Mouse (Mus musculus): ENCODE measurements around the gene Rnf144b. TPM values are rescaled to one million over a fixed set of nuclear protein-coding genes. Genes with fewer than 3 reads are reported as not detected.

Rnf144b gene
- polyA plus RNA-seq, 1 experiment: 20.9 TPM

GRCm38 (mm10) chr13:47124449-47124848, 2.0 kb downstream of the Rnf144b start:
- H3K27me3 ChIP-seq (ENCODE audit: control insufficient read depth, insufficient read depth, low read length): no peaks in the 10 kb centered on the region
- no peaks in the 10 kb centered on the region for H3K36me3 ChIP-seq (ENCODE audit: control insufficient read depth, insufficient read depth, low read length)

GRCm38 (mm10) chr13:47124986-47125385, 2.5 kb downstream of the Rnf144b start:
- Histone ChIP-seq H3K27me3 (ENCODE audit: control insufficient read depth, insufficient read depth, low read length) (no peaks in the 10 kb centered on the region), H3K4me3 (ENCODE audit: control insufficient read depth, low read depth, low read length) (no peak overlapping the region), H3K27ac (ENCODE audit: control insufficient read depth, insufficient read depth, low read depth, low read length) (no peak overlapping the region), H3K36me3 (ENCODE audit: control insufficient read depth, insufficient read depth, low read length) (no peaks in the 10 kb centered on the region), H3K4me1 (ENCODE audit: control insufficient read depth, insufficient read depth, low read length) (peaks cover 9% of the 10 kb centered on the region)
- no peak for TF ChIP-seq POLR2A (IDR thresholded peaks at IDR 0.05; ENCODE audit: control insufficient read depth, low read depth, low read length)
- no peak for TF ChIP-seq CTCF (IDR thresholded peaks at IDR 0.05; ENCODE audit: control insufficient read depth, insufficient read depth, insufficient replicate concordance, low read depth, low read length)

More at GRCm38 (mm10) chr13:47124449-47124848, 2.0 kb downstream of the Rnf144b start:
- Histone ChIP-seq H3K27ac (ENCODE audit: control insufficient read depth, insufficient read depth, low read depth, low read length) (no peak overlapping the region), H3K4me1 (ENCODE audit: control insufficient read depth, insufficient read depth, low read length) (peaks cover 12% of the 10 kb centered on the region), H3K4me3 (ENCODE audit: control insufficient read depth, low read depth, low read length) (no peak overlapping the region)
- TF ChIP-seq CTCF (IDR thresholded peaks at IDR 0.05; ENCODE audit: control insufficient read depth, insufficient read depth, insufficient replicate concordance, low read depth, low read length): no peak
- no peak for TF ChIP-seq POLR2A (IDR thresholded peaks at IDR 0.05; ENCODE audit: control insufficient read depth, low read depth, low read length)

- H3K4me3 ChIP-seq (ENCODE audit: control insufficient read depth, low read depth, low read length): no peak overlapping the region
- no peak overlapping the region for H3K27ac ChIP-seq (ENCODE audit: control insufficient read depth, insufficient read depth, low read depth, low read length)
- H3K4me1 ChIP-seq (ENCODE audit: control insufficient read depth, insufficient read depth, low read length): peaks cover 9% of the 10 kb centered on the region
- no peak for TF ChIP-seq CTCF (IDR thresholded peaks at IDR 0.05; ENCODE audit: control insufficient read depth, insufficient read depth, insufficient replicate concordance, low read depth, low read length)
- no peak for TF ChIP-seq POLR2A (IDR thresholded peaks at IDR 0.05; ENCODE audit: control insufficient read depth, low read depth, low read length)
- no peaks in the 10 kb centered on the region for H3K27me3 ChIP-seq (ENCODE audit: control insufficient read depth, insufficient read depth, low read length)
- no peaks in the 10 kb centered on the region for H3K36me3 ChIP-seq (ENCODE audit: control insufficient read depth, insufficient read depth, low read length)
Observed at GRCm38 (mm10) chr13:47125595-47125994, 3.1 kb downstream of the Rnf144b start.

GRCm38 (mm10) chr13:47129090-47129489, 6.6 kb downstream of the Rnf144b start:
- no peak overlapping the region for H3K4me3 ChIP-seq (ENCODE audit: control insufficient read depth, low read depth, low read length)
- 0 out of 2 replicates have a peak, but pooled peaks cover 2% of the 10 kb centered on the region for H3K4me1 ChIP-seq (ENCODE audit: control insufficient read depth, insufficient read depth, low read length)
- TF ChIP-seq POLR2A (IDR thresholded peaks at IDR 0.05; ENCODE audit: control insufficient read depth, low read depth, low read length): no peak
- no peak for TF ChIP-seq CTCF (IDR thresholded peaks at IDR 0.05; ENCODE audit: control insufficient read depth, insufficient read depth, insufficient replicate concordance, low read depth, low read length)
- no peaks in the 10 kb centered on the region for H3K27me3 ChIP-seq (ENCODE audit: control insufficient read depth, insufficient read depth, low read length)
- no peak overlapping the region for H3K27ac ChIP-seq (ENCODE audit: control insufficient read depth, insufficient read depth, low read depth, low read length)
- no peaks in the 10 kb centered on the region for H3K36me3 ChIP-seq (ENCODE audit: control insufficient read depth, insufficient read depth, low read length)

- no peaks in the 10 kb centered on the region for H3K4me1 ChIP-seq (ENCODE audit: control insufficient read depth, insufficient read depth, low read length)
- H3K27ac ChIP-seq (ENCODE audit: control insufficient read depth, insufficient read depth, low read depth, low read length): no peak overlapping the region
- no peaks in the 10 kb centered on the region for H3K27me3 ChIP-seq (ENCODE audit: control insufficient read depth, insufficient read depth, low read length)
- no peaks in the 10 kb centered on the region for H3K36me3 ChIP-seq (ENCODE audit: control insufficient read depth, insufficient read depth, low read length)
- TF ChIP-seq CTCF (IDR thresholded peaks at IDR 0.05; ENCODE audit: control insufficient read depth, insufficient read depth, insufficient replicate concordance, low read depth, low read length): no peak
- TF ChIP-seq POLR2A (IDR thresholded peaks at IDR 0.05; ENCODE audit: control insufficient read depth, low read depth, low read length): no peak
- no peak overlapping the region for H3K4me3 ChIP-seq (ENCODE audit: control insufficient read depth, low read depth, low read length)
Observed at GRCm38 (mm10) chr13:47133058-47133457, 10.6 kb downstream of the Rnf144b start.

GRCm38 (mm10) chr13:47134836-47135235, 12.4 kb downstream of the Rnf144b start:
- no peak for TF ChIP-seq POLR2A (IDR thresholded peaks at IDR 0.05; ENCODE audit: control insufficient read depth, low read depth, low read length)
- TF ChIP-seq CTCF (IDR thresholded peaks at IDR 0.05; ENCODE audit: control insufficient read depth, insufficient read depth, insufficient replicate concordance, low read depth, low read length): no peak
- no peak overlapping the region for H3K4me3 ChIP-seq (ENCODE audit: control insufficient read depth, low read depth, low read length)
- H3K27me3 ChIP-seq (ENCODE audit: control insufficient read depth, insufficient read depth, low read length): no peaks in the 10 kb centered on the region
- no peaks in the 10 kb centered on the region for H3K4me1 ChIP-seq (ENCODE audit: control insufficient read depth, insufficient read depth, low read length)
- H3K27ac ChIP-seq (ENCODE audit: control insufficient read depth, insufficient read depth, low read depth, low read length): no peak overlapping the region
- no peaks in the 10 kb centered on the region for H3K36me3 ChIP-seq (ENCODE audit: control insufficient read depth, insufficient read depth, low read length)

GRCm38 (mm10) chr13:47135741-47136140, 13.3 kb downstream of the Rnf144b start:
- no peak overlapping the region for H3K4me3 ChIP-seq (ENCODE audit: control insufficient read depth, low read depth, low read length)
- no peak overlapping the region for H3K27ac ChIP-seq (ENCODE audit: control insufficient read depth, insufficient read depth, low read depth, low read length)
- H3K36me3 ChIP-seq (ENCODE audit: control insufficient read depth, insufficient read depth, low read length): no peaks in the 10 kb centered on the region
- H3K27me3 ChIP-seq (ENCODE audit: control insufficient read depth, insufficient read depth, low read length): no peaks in the 10 kb centered on the region
- no peak for TF ChIP-seq POLR2A (IDR thresholded peaks at IDR 0.05; ENCODE audit: control insufficient read depth, low read depth, low read length)
- TF ChIP-seq CTCF (IDR thresholded peaks at IDR 0.05; ENCODE audit: control insufficient read depth, insufficient read depth, insufficient replicate concordance, low read depth, low read length): no peak
- H3K4me1 ChIP-seq (ENCODE audit: control insufficient read depth, insufficient read depth, low read length): no peaks in the 10 kb centered on the region

GRCm38 (mm10) chr13:47142764-47143163, 20.3 kb downstream of the Rnf144b start:
- Histone ChIP-seq H3K4me3 (ENCODE audit: control insufficient read depth, low read depth, low read length) (no peak overlapping the region), H3K27me3 (ENCODE audit: control insufficient read depth, insufficient read depth, low read length) (no peaks in the 10 kb centered on the region), H3K36me3 (ENCODE audit: control insufficient read depth, insufficient read depth, low read length) (no peaks in the 10 kb centered on the region; the same call in 1 of the 2 replicates), H3K27ac (ENCODE audit: control insufficient read depth, insufficient read depth, low read depth, low read length) (no peak overlapping the region), H3K4me1 (ENCODE audit: control insufficient read depth, insufficient read depth, low read length) (no peaks in the 10 kb centered on the region)
- no peak for TF ChIP-seq CTCF (IDR thresholded peaks at IDR 0.05; ENCODE audit: control insufficient read depth, insufficient read depth, insufficient replicate concordance, low read depth, low read length)
- TF ChIP-seq POLR2A (IDR thresholded peaks at IDR 0.05; ENCODE audit: control insufficient read depth, low read depth, low read length): no peak

Data from testis, adult 2 months (tissue).